Mouse (Mus musculus) cortical plate, adult 2 months (tissue): ENCODE measurements around the gene Col4a3bp.

ENCODE experiments used
- CTCF ChIP-seq: fragments of 200-500 bp; IDR thresholded peaks from 2 replicates; pipeline ENCODE4 v1.5.1; 2011; ENCODE audit warnings: mild to moderate bottlenecking, control low read depth, low read length; ENCODE audit not compliant: insufficient read depth; ENCODE audit errors: extremely low read depth
- POLR2A ChIP-seq: fragments of 200-500 bp; IDR thresholded peaks from 2 replicates; pipeline ENCODE4 v1.6.1; 2011; ENCODE audit warnings: mild to moderate bottlenecking, low read length, control low read depth; ENCODE audit not compliant: insufficient read depth; ENCODE audit errors: extremely low read depth

GRCm38 (mm10) chr13:96547941-96548340, 5.5 kb downstream of the Col4a3bp start:
- no peak for TF ChIP-seq CTCF
- TF ChIP-seq POLR2A = no peak
